Mouse (Mus musculus) intestine, postnatal 0 days (tissue): ENCODE results near the gene Fggy. TPM values are rescaled to one million over a fixed set of nuclear protein-coding genes. Genes with fewer than 3 reads are reported as not detected.
A peak's percentile ranks its signal among the peaks of the same experiment; 100 is the strongest.

ENCODE experiments used
- ATAC-seq: fragments of 200-750 bp; cut with Nextera tagmentation; 2 replicates; pipeline ENCODE4 v1.8.0; 2017; ENCODE audit warnings: mild to moderate bottlenecking, moderate TSS enrichment, moderate library complexity
- H3K27ac ChIP-seq: fragments of 300-500 bp; sonication (generic); 2 replicates; pipeline ENCODE4 v1.5.1; 2014; ENCODE audit warnings: mild to moderate bottlenecking, low read depth, low read length, moderate library complexity
- H3K27me3 ChIP-seq: fragments of 300-500 bp; sonication (generic); replicated peaks from 2 replicates; pipeline ENCODE4 v1.6.1; 2014; ENCODE audit warnings: low read length, mixed read lengths; ENCODE audit not compliant: control insufficient read depth, insufficient read depth
- H3K36me3 ChIP-seq: fragments of 300-500 bp; sonication (generic); 2 replicates; pipeline ENCODE4 v1.6.1; 2014; ENCODE audit warnings: mild to moderate bottlenecking, moderate library complexity; ENCODE audit not compliant: control insufficient read depth, insufficient read depth
- H3K4me1 ChIP-seq: fragments of 300-500 bp; sonication (generic); replicated peaks from 2 replicates; pipeline ENCODE4 v1.6.1; 2014; ENCODE audit warnings: antibody characterized with exemption, low read length, mixed read lengths; ENCODE audit not compliant: control insufficient read depth, insufficient read depth
- H3K4me2 ChIP-seq: fragments of 300-500 bp; sonication (generic); replicated peaks from 2 replicates; pipeline ENCODE4 v1.6.1; 2014; ENCODE audit warnings: low read depth, mild to moderate bottlenecking, moderate library complexity
- H3K4me3 ChIP-seq: fragments of 300-500 bp; sonication (generic); 2 replicates; pipeline ENCODE4 v1.5.1; 2014; ENCODE audit warnings: low read depth, low read length
- H3K9ac ChIP-seq: fragments of 300-500 bp; sonication (generic); 2 replicates; pipeline ENCODE4 v1.6.1; 2014; ENCODE audit warnings: mild to moderate bottlenecking, low read depth, low read length
- H3K9me3 ChIP-seq: fragments of 300-500 bp; sonication (generic); 2 replicates; pipeline ENCODE4 v1.6.1; 2016; ENCODE audit warnings: mixed run types; ENCODE audit not compliant: control insufficient read depth
- CTCF ChIP-seq: sonication (generic); IDR thresholded peaks from 2 replicates; pipeline ENCODE4 v1.5.1; 2016; ENCODE audit warnings: low read depth, mild to moderate bottlenecking, control low read depth, antibody characterized with exemption, moderate library complexity
- WGBS: fragments of 180-500 bp; shearing (Covaris S2); extraction: QIAGEN DNeasy Blood & Tissue Kit; methylation state at CpG from one replicate; pipeline ENCODE4 v1.1.7; 2014; 5-methylcytosine and 5-hydroxymethylcytosine counted together
- polyA plus RNA-seq: library from polyadenylated mRNA; unstranded; fragments of >200 nt; fragmentation: Nextera tagmentation; extraction: Ambion mirVana; gene quantifications from 2 replicates; pipeline ENCODE4 v1.2.1, GENCODE M21; 2015

The Fggy gene
- polyA plus RNA-seq, 1 experiment from 2014 or later: 9.9 TPM

- TF ChIP-seq CTCF: no peak
- no peak for ATAC-seq
- no peaks in the 10 kb centered on the region for H3K36me3 ChIP-seq
- H3K4me2 ChIP-seq: no peak overlapping the region
- H3K27ac ChIP-seq: peak overlapping the region; percentile 3; the same call in 1 of the 2 replicates
- H3K27me3 ChIP-seq: no peaks in the 10 kb centered on the region
- 44% methylated on average over 2 of the region's 2 CpGs for WGBS
- no peak overlapping the region for H3K9ac ChIP-seq
- H3K9me3 ChIP-seq: no peaks in the 10 kb centered on the region
- H3K4me3 ChIP-seq: no peak overlapping the region
- H3K4me1 ChIP-seq: 0 out of 2 replicates have a peak, but pooled peaks cover 11% of the 10 kb centered on the region
Measured at GRCm38 (mm10) chr4:95795283-95795682, 238.0 kb downstream of the Fggy start.

- no peak overlapping the region for H3K4me2 ChIP-seq
- no peaks in the 10 kb centered on the region for H3K27me3 ChIP-seq
- no peak for ATAC-seq
- no peak overlapping the region for H3K4me3 ChIP-seq
- H3K27ac ChIP-seq: no peak overlapping the region
- H3K4me1 ChIP-seq: no peaks in the 10 kb centered on the region
- no peak for TF ChIP-seq CTCF
- no peaks in the 10 kb centered on the region for H3K9me3 ChIP-seq
- H3K9ac ChIP-seq: no peak overlapping the region
- H3K36me3 ChIP-seq: no peaks in the 10 kb centered on the region
- WGBS: 76% methylated on average over 2 of the region's 2 CpGs
Measured at GRCm38 (mm10) chr4:95819650-95820049, 262.3 kb downstream of the Fggy start.

- Histone ChIP-seq H3K36me3 (no peaks in the 10 kb centered on the region), H3K27ac (no peak overlapping the region), H3K4me2 (no peak overlapping the region), H3K27me3 (no peaks in the 10 kb centered on the region), H3K9ac (no peak overlapping the region), H3K4me1 (no peaks in the 10 kb centered on the region), H3K4me3 (no peak overlapping the region), H3K9me3 (no peaks in the 10 kb centered on the region)
- 60% methylated on average over 3 of the region's 3 CpGs for WGBS
- no peak for ATAC-seq
- TF ChIP-seq CTCF: no peak
Measured at GRCm38 (mm10) chr4:95821906-95822579, 264.7 kb downstream of the Fggy start.

GRCm38 (mm10) chr4:95828164-95828563 lies 270.9 kb downstream of the Fggy start:
- WGBS: 70% methylated on average over 4 of the region's 4 CpGs
- peak; percentile 76 for ATAC-seq
- H3K9me3 ChIP-seq: no peaks in the 10 kb centered on the region
- no peaks in the 10 kb centered on the region for H3K27me3 ChIP-seq
- H3K4me1 ChIP-seq: no peaks in the 10 kb centered on the region; the same call in 1 of the 2 replicates
- no peak overlapping the region for H3K9ac ChIP-seq
- no peak overlapping the region for H3K27ac ChIP-seq
- H3K4me2 ChIP-seq: no peak overlapping the region
- TF ChIP-seq CTCF: no peak
- no peaks in the 10 kb centered on the region for H3K36me3 ChIP-seq
- no peak overlapping the region for H3K4me3 ChIP-seq

- no peak for TF ChIP-seq CTCF
- Histone ChIP-seq H3K4me2 (no peak overlapping the region), H3K9me3 (no peaks in the 10 kb centered on the region), H3K36me3 (no peaks in the 10 kb centered on the region), H3K27me3 (no peaks in the 10 kb centered on the region), H3K9ac (no peak overlapping the region), H3K4me1 (no peaks in the 10 kb centered on the region; the same call in 1 of the 2 replicates), H3K27ac (no peak overlapping the region), H3K4me3 (no peak overlapping the region)
- 86% methylated on average over 2 of the region's 2 CpGs for WGBS
- ATAC-seq: no peak
Measured at GRCm38 (mm10) chr4:95830320-95830719, 273.0 kb downstream of the Fggy start.

- 93% methylated on average over 1 of the region's 1 CpGs for WGBS
- Histone ChIP-seq H3K27me3 (no peaks in the 10 kb centered on the region), H3K4me2 (no peak overlapping the region), H3K27ac (no peak overlapping the region), H3K36me3 (no peaks in the 10 kb centered on the region), H3K9me3 (no peaks in the 10 kb centered on the region), H3K9ac (no peak overlapping the region), H3K4me3 (no peak overlapping the region), H3K4me1 (no peaks in the 10 kb centered on the region)
- no peak for ATAC-seq
- TF ChIP-seq CTCF: no peak
Measured at GRCm38 (mm10) chr4:95839860-95840259, 282.6 kb downstream of the Fggy start.
